Mouse (Mus musculus): ENCODE data around the gene 1700024P04Rik.
A peak's percentile ranks its signal among the peaks of the same experiment; 100 is the strongest.
"Not testable (repeated sequence)": the region's sequence is repeated elsewhere in the genome, so short reads cannot be mapped to it uniquely, and the experiment has no call there.

1700024P04Rik gene

GRCm38 (mm10) chr13:98984465-98984864 is at the start of gene 1700024P04Rik:
Gene 1700024P04Rik, minus strand, starts transcription at chr13:98984565.
- DNase-seq (ENCODE audit: low spot score), result no peak

- DNase-seq (ENCODE audit: low spot score), result no peak
Measured at GRCm38 (mm10) chr13:99031223-99032216, 47.2 kb upstream of the 1700024P04Rik start.

- no peak for DNase-seq (ENCODE audit: low spot score)
Measured at GRCm38 (mm10) chr13:99030579-99031200, 46.3 kb upstream of the 1700024P04Rik start.

- DNase-seq (ENCODE audit: low spot score), result no peak
Measured at GRCm38 (mm10) chr13:99025268-99025667, 40.9 kb upstream of the 1700024P04Rik start.

GRCm38 (mm10) chr13:99022036-99022435 is 37.7 kb upstream of the 1700024P04Rik start:
- DNase-seq (ENCODE audit: low spot score), result no peak

GRCm38 (mm10) chr13:99021181-99021580 is 36.8 kb upstream of the 1700024P04Rik start:
- DNase-seq (ENCODE audit: low spot score), result no peak

- no peak for DNase-seq (ENCODE audit: low spot score)
Measured at GRCm38 (mm10) chr13:99019831-99020669, 35.7 kb upstream of the 1700024P04Rik start.

- DNase-seq (ENCODE audit: low spot score), result peak; percentile 70
Measured at GRCm38 (mm10) chr13:99018526-99019201, 34.3 kb upstream of the 1700024P04Rik start.

GRCm38 (mm10) chr13:99016696-99017095 is 32.3 kb upstream of the 1700024P04Rik start:
- no peak for DNase-seq (ENCODE audit: low spot score)

GRCm38 (mm10) chr13:99012891-99013290 is 28.5 kb upstream of the 1700024P04Rik start:
- no peak for DNase-seq (ENCODE audit: low spot score)

GRCm38 (mm10) chr13:99008013-99008412 is 23.6 kb upstream of the 1700024P04Rik start:
- no peak for DNase-seq (ENCODE audit: low spot score)

GRCm38 (mm10) chr13:99006389-99007099 is 22.2 kb upstream of the 1700024P04Rik start:
- no peak for DNase-seq (ENCODE audit: low spot score)

GRCm38 (mm10) chr13:99001652-99002051 is 17.3 kb upstream of the 1700024P04Rik start:
- DNase-seq (ENCODE audit: low spot score), result not testable (repeated sequence)

- no peak for DNase-seq (ENCODE audit: low spot score)
Measured at GRCm38 (mm10) chr13:98997025-98997424, 12.7 kb upstream of the 1700024P04Rik start.

- no peak for DNase-seq (ENCODE audit: low spot score)
Measured at GRCm38 (mm10) chr13:98977070-98977785, 7.1 kb downstream of the 1700024P04Rik start.

- not testable (repeated sequence) for DNase-seq (ENCODE audit: low spot score)
Measured at GRCm38 (mm10) chr13:98976022-98976421, 8.3 kb downstream of the 1700024P04Rik start.

- no peak for DNase-seq (ENCODE audit: low spot score)
Measured at GRCm38 (mm10) chr13:98972090-98972489, 12.3 kb downstream of the 1700024P04Rik start.

- DNase-seq (ENCODE audit: low spot score), result no peak
Measured at GRCm38 (mm10) chr13:98971641-98972040, 12.7 kb downstream of the 1700024P04Rik start.

GRCm38 (mm10) chr13:98968517-98968916 is 15.8 kb downstream of the 1700024P04Rik start:
- DNase-seq (ENCODE audit: low spot score), result no peak

- no peak for DNase-seq (ENCODE audit: low spot score)
Measured at GRCm38 (mm10) chr13:98967942-98968341, 16.4 kb downstream of the 1700024P04Rik start.

Data from testis, postnatal 10 days (tissue).